Mouse (Mus musculus) spleen, embryonic (tissue): ENCODE measurements around the gene Nqo2.

ENCODE experiments used
- CTCF ChIA-PET: fragments of 350-600 bp; sonication (Branson Sonifier 250); formaldehyde crosslinking; loops from one replicate; lab custom pipeline; 2022; lab: Charles Lee

Gene Nqo2

DNA sequence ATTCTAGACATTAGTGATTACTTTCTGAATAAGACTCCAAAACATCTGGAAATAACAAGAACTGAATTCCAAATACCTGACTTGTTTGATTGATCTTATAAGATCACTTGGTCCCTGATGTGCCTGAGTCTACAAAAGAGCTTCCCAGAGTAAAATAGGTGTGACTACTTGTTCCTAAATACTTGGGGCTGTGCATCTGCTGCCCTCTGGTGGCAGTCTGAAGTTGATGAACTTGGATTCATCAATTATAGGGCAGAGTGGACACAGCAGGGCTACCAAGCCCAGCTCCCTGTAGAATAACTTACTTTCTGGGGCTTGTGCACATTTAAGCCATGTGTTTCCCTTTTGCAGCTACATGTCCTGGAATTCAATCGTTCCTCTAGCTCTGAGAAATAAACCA lies 30.7 kb downstream of the Nqo2 start:
- CTCF ChIA-PET = interaction anchor here (0.8 to 1.7 kb wide), 4 partner anchors 24 to 512 kb away, joined by 3 to 7 read pairs (median 4); no protein-coding TSS in a partner anchor

DNA sequence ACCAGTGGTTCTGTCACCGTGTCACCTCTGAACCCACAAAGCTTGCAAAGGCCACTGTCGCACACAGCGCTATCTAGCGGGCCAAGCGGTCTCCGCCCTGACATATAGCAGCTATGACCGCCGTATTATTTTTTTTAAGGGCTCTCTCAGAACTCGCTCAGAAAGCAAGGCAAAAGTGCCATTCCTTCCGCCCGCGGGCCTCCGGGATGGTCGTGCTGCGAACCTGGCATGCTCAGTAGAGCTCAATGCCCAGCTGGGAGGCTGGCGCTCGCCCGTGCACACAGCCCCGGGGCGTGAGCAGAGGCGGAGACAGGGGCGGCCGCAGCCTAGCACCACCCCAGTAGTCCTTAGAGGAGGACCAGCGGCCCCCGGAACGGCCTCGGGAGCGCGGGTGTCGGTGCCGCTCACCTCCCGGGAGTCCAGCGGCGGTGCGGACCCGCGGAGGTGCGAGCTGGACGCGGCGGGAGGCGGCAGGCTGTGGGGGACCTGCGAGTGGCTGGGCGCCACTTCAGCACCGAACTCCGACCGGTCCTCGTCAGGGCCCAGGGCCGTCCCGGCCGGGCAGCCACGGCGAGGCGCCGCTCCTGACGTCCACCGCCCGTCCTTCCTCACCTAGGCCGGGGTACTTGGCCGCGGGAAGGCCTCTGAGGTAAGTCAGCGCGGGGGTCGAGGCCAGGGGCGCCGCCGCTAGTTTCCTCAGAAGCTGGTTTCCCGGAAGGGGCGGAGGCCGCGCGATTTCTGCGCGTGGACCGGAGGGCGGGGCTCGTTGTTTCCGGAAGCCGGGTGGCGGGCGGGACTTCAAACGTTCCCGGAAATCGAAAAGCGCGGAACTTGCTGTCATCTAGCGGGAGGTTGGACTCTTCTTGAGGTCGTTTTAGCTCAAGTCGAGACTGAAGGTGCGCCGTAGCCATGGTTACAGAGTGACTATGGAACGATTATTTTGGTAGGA lies 37.8 kb downstream of the Nqo2 start, which contains the start of the genes Ripk1 and Serpinb6a:
Gene Ripk1 (plus strand): TSS at position 306 of the 949 bp plus-strand sequence.
Gene Serpinb6a (minus strand): TSS at position 737 of the 949 bp plus-strand sequence.
- CTCF ChIA-PET = no interaction called here

DNA sequence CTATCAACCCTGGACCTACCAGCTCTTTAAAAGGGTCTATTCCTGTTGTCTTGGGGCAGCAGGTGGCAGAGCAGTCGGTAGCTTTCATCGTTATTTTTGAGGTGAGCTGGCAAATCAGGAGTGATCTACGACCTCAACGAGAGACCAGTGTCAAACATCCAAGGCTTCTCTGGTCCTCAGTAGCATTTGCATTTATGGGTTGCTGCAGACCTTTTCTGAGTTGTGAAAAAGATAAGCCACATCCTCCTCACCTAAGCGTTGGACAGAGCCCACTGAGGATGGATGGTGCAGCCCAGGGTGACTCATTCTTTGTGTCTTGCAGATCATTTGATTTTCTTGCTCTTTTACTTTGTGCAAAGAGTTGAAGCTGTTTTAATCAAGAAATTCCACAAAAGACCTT lies 38.6 kb downstream of the Nqo2 start:
- CTCF ChIA-PET = no interaction called here

DNA sequence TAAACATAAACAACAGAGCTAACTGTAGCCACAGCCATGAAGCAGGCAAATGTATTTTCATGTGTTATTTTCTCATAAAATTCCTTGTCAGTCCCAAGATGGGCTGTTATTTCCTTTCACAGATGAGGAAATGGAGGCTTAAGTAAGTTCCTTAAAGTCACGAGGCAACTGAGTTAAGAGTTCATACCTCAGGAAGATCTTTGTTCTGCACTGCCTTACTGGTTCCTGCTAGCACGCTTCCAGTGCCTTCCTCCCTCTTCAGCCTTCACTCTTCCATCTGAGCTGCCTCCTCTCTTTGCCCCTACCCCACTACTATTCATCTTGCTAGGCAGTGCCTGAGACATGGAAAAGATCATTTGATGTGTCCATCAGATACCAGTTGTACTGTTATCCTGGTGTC lies 42.7 kb downstream of the Nqo2 start:
- CTCF ChIA-PET = no interaction called here

DNA sequence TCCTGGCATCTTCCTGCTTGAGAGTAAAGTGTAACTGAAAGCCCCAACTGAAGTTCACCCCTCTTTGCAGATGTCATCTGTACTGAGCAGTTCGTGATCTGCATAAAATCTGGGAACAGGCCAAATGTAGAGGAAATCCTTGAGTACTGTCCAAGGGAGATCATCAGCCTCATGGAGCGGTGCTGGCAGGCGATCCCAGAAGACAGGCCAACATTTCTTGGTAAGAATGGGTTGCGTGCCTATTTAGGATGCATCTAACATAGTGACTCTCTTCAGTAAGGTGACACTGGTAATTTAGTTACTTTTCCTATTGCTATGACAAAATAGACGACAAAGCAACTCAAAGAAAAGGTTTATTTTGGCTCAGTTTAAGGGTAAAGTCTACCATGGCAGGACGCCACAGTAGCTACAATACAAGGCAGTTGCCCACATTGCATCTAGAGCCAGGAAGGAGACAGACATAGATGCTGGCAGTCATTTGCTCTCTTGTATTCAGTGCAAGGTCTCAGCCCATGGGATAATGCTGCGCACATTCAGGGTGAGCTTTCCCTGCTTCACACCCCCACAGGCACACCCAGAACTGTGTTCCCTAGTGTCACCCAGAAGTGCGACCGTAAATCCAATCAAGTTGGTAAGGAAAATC lies 52.6 kb downstream of the Nqo2 start:
- CTCF ChIA-PET = no interaction called here

DNA sequence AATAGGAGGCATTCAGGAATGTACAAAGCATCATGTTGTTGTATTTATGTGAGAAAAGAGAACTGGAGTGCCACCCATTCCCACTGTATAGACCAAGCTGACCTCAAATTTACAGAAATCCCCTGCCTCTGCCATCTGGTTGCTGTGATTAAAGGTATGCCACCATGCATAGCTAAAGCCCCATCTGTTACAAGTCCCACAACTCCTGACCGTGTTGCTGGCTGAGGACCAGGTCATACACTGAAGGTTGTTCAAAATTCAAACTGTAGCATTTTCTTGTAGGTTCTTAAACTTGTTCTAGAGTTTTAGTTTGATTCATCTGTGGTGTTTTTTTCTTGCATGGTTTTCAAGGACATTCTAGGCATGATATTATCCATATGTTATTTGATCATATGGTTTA lies 54.0 kb downstream of the Nqo2 start:
- CTCF ChIA-PET = interaction anchor here (0.9 kb wide), 1 partner anchor 24 kb away, joined by 4 read pairs; no protein-coding TSS in a partner anchor

DNA sequence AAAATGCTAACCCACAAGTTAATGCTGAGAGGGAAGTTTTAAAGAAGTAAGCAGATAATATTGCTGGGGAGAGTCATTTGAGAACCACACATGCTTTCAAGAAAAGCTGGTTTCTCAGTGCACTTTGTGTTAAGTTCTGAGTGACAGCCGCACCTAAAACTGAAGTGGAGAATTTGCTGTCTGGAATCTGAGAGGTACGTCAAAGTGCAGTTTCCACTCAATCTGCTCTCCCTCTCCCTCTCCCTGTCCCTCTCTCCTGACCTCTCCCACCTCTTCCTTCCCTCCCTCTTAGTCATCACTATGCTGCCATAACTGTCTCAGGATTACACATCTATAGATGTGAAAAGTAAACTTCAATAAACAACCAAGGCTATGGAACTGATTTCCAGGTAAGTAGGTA lies 57.5 kb downstream of the Nqo2 start:
- CTCF ChIA-PET = interaction anchor here (1.1 kb wide), 1 partner anchor 12 kb away, joined by 3 read pairs; no protein-coding TSS in a partner anchor

DNA sequence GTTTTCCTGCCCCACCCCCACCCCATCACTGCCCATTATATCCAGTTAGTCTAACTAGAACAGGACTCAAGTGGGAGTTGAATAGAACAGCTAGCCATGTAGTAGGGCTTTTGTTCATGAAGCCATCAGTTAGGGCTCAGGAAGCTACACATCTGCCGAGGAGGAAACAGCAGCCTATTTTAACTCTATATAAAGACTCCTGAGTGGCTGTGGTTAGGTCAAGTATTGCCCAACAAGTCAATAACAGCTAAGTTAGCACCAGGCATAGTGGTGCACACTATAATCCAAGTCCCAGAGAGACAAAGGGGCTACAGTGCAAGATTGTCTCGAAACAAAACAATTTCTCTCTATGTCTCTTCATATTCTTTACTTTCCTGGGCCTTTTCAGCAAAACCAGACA lies 67.6 kb downstream of the Nqo2 start:
- CTCF ChIA-PET = interaction anchor here (0.7 kb wide), 1 partner anchor 39 kb away, joined by 18 read pairs; no protein-coding TSS in a partner anchor

DNA sequence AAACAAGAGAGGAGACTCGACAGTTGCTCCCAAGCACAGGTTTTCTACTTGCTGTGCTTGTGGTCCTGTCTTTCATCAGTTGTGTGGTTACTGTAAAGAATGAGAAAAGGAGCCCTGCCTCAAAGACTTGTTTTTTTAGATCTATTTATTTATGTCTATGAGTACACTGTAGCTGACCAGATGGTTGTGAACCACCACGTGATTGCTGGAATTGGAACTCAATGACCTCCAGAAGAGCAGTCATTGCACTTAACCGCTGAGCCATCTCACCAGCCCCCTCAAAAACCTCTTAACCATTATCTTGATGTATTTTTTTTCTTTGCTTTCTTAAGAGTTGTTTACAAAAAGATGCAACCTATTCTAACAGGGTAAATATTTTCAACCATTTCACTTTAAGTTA lies 70.9 kb downstream of the Nqo2 start:
- CTCF ChIA-PET = interaction anchor here (0.7 kb wide), 1 partner anchor 10 kb away, joined by 4 read pairs; no protein-coding TSS in a partner anchor

DNA sequence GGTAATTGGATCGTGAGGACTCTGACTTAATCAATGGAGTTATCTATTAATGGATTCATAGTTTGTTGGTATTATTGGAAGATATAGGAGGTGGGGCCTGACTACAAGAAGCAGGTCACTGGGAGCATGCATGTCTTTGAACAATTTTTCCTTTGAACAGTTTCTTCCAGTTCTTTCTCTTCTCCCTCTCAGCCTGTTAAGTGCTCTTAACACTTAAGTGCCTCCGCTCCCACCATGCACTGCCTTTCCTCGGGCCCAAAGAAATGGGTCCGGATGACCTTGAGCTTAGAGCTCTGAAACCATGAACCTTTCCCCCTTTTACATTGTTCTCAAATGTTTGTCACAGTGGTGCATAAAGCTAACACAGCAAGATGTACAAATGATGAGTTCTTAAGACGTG lies 72.2 kb downstream of the Nqo2 start:
- CTCF ChIA-PET = no interaction called here

DNA sequence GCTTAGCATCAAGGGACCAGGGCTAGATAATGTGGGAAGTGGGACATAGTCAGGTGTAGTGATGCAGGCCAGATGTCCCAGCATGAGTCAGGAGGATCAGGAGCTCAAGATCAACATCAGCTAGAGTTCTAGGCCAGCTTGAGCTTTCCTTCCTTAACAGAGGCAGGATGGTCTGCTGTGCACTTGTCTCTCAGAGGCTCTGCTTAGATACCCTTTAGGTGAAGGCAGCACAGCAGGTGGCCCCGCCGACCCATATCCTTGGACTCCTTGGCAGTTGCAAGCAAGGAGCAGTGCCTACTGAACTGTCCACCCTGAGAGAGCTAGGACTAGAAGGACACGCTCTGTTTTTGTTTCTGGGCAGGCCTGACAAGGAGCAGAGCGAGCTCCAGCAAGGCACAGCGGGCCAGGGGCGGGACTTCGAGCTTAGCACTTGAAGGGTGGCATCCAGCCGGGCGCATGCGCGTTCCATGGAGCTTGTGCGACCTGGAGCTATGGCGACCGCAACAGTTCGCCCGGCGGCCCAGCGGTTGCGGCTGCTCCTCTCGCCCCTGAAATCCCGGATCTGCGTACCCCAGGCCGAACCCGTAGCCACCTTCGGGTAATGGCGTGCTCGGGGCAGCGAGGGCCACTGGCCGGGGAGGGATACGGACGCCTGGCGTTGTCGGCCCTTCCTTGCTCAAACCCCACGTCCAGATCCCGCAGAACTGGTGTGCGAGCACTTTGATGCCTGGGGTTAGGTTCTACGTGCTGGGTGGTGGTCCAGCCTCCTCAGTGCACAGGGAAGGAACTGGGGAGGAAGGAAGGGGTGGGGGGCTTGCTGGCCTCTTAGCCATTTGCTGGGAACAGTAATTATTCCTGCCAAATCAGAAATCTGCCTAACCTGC lies 72.9 kb downstream of the Nqo2 start, which contains the start of gene Bphl:
Gene Bphl (plus strand): TSS at position 426 of the 884 bp plus-strand sequence.
- CTCF ChIA-PET = no interaction called here

DNA sequence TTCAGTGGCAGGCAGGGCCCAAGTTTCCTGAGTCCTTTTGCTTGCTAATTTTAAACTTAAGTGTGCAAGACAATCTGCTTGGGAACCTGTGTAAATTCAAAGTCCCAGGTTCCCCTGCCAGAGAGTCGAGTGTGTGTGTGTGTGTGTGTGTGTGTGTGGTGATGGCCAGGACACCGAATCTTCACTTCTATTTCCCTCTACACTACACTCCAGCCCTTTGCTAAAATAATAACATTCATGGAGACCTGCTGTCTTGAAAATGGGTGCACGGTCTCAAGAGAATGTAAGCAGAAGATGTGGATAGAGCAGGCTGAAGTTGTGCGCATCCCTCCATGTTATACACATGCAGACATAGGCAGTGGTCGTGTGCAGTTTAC lies 73.6 kb downstream of the Nqo2 start:
- CTCF ChIA-PET = no interaction called here
